Mouse (Mus musculus): ENCODE measurements around the gene H60b. TPM values are rescaled to one million over a fixed set of nuclear protein-coding genes. Genes with fewer than 3 reads are reported as not detected.
"Not testable (repeated sequence)": the region's sequence is repeated elsewhere in the genome, so short reads cannot be mapped to it uniquely, and the experiment has no call there.

Gene H60b
- polyA plus RNA-seq, 1 experiment from 2014 or later = 0.36 TPM

DNA sequence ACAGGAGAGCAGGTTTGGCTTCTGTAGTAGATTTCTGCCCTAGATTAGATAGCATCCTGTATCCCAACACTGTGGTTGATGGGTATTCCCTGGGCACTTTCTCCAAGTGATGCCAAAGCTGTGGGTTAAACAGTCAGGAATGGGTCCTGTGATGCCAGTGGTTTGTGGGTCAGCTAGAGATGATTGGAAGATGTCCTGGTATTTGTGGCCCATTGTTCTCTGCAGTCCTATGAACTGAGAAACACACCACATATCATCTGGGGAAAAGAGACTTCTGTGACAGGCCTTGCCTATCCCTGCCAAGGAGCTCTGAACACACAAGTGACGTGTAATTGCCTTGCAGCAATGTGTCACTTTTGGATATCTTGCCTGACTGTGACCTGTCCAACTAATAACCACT lies 8.7 kb downstream of the H60b start:
- not testable (repeated sequence) for H3K27me3 ChIP-seq (ENCODE audit: control insufficient read depth, insufficient read depth, low read length); H3K4me2 ChIP-seq (replicated peaks; ENCODE audit: low read depth); H3K4me3 ChIP-seq (ENCODE audit: low read depth, low read length); DNase-seq (ENCODE audit: low spot score); H3K9me3 ChIP-seq (ENCODE audit: control insufficient read depth, low read length); H3K27ac ChIP-seq (replicated peaks); ATAC-seq (ENCODE audit: low FRiP score, low TSS enrichment); H3K36me3 ChIP-seq (ENCODE audit: control insufficient read depth, insufficient read depth, low read length); H3K4me1 ChIP-seq (replicated peaks; ENCODE audit: control insufficient read depth, insufficient read depth); H3K9ac ChIP-seq (ENCODE audit: low read length)
- 70% methylated on average over 1 of the region's 1 CpGs for WGBS

DNA sequence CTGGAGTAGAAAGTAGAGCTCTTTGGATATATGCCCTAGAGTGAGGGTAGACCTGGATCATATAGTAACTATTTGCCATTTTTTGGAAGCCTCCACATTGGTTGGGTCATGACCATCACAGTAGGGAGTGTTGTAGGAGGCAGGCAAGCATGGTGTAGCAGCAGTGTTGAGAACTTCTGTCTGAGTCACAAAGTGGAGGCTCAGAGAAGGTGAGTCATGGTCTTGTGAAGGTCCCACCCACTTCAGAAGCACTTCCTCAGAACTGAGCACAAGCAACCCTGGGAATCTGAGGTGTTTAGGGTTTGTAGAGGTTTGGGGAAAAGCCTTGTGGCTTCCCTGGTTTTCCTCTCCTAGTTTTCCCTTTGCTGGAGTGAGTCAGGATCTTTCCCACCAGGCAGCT lies 10.7 kb downstream of the H60b start:
- H3K4me1 ChIP-seq (replicated peaks; ENCODE audit: control insufficient read depth, insufficient read depth); H3K9ac ChIP-seq (ENCODE audit: low read length); H3K4me3 ChIP-seq (ENCODE audit: low read depth, low read length); DNase-seq (ENCODE audit: low spot score); H3K27me3 ChIP-seq (ENCODE audit: control insufficient read depth, insufficient read depth, low read length); H3K9me3 ChIP-seq (ENCODE audit: control insufficient read depth, low read length); H3K27ac ChIP-seq (replicated peaks); H3K4me2 ChIP-seq (replicated peaks; ENCODE audit: low read depth); H3K36me3 ChIP-seq (ENCODE audit: control insufficient read depth, insufficient read depth, low read length): not testable (repeated sequence)
- peak; percentile 52 for ATAC-seq (ENCODE audit: low FRiP score, low TSS enrichment)

DNA sequence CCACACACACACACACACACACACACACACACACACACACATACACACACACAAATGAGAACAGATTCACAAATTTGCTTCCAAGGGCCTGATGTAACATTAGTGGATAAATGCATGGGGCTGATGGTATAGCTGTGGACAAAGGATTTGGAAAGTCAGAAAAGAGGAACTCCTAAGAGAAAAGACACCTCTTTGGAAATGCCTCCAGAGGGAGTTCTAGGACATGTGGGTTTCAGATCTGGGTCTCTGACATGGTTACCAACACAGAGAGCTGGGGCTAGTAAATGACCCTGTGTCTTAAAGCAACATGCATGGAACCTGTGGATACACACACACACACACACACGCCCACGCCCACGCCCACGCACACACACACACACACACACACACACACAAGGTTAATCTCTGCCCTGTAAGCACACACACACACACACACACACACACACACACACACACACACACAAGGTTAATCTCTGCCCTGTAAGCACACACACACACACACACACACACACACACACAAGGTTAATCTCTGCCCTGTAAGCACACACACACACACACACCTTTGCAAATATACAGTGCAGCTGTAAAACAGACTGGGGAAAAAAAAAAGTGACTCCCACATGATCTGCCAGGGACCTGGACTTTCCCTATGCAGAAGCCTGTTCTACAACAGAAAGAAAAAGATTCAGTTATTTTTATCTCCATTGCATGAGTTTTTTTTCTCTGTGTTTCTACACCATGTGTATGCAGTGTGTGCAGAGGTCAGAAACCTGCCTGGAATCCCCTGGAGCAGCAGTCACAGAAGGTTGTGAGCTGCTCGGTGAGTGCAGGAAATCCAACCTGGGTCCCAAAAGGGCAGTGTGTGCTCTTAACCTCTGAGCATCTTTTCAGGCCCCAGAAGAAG lies 14.3 kb downstream of the H60b start:
- H3K27me3 ChIP-seq (ENCODE audit: control insufficient read depth, insufficient read depth, low read length); H3K36me3 ChIP-seq (ENCODE audit: control insufficient read depth, insufficient read depth, low read length); H3K9me3 ChIP-seq (ENCODE audit: control insufficient read depth, low read length); H3K4me1 ChIP-seq (replicated peaks; ENCODE audit: control insufficient read depth, insufficient read depth); H3K9ac ChIP-seq (ENCODE audit: low read length); H3K27ac ChIP-seq (replicated peaks); H3K4me3 ChIP-seq (ENCODE audit: low read depth, low read length); DNase-seq (ENCODE audit: low spot score): not testable (repeated sequence)
- H3K4me2 ChIP-seq (replicated peaks; ENCODE audit: low read depth) = 0 out of 2 replicates have a peak overlapping the region, but pooled peaks have one; percentile 14
- ATAC-seq (ENCODE audit: low FRiP score, low TSS enrichment) = peak; percentile 76
- WGBS = 47% methylated on average over 4 of the region's 5 CpGs

DNA sequence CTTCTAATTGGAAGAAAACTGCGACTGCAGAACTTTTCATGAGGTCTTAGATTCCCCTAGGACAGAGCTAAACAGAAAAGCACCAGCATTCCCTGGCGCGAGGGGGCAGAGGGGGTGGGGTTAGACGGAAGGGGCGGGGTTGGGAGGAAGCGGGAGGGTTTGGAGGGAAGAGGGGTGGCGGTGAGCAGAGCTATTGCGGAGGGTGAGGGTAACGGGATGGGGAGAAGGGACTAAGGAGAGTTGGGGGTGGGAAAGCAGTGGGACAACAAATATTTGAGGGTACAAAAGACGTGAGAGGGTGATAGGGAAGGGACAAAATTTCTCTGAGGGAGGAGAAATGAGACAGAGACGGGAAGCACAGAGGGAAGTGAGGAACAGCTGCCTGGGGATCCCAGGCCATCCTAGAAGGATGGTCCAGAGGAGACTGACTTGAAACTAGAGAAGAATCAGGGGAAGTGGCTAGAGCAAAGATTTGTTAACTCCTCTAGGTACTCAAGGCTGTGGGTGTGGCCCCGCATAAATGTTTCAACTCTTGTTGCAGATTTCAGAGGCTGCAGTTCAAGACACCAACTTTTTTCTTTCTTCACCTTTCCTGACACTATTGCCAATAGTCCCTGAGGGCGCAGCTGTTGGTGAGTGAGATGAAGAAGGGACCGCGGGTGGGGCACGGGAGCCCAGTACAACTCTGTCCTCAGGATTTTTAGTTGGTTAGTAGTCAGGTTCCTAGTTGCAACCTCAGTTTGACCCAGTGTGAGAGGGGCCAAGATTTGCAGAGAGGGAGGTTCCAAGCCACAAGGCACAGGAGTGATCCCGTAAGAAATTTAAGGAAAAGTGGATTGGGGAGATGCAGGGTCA lies 15.2 kb downstream of the H60b start:
- H3K4me1 ChIP-seq (replicated peaks; ENCODE audit: control insufficient read depth, insufficient read depth); H3K27me3 ChIP-seq (ENCODE audit: control insufficient read depth, insufficient read depth, low read length); H3K36me3 ChIP-seq (ENCODE audit: control insufficient read depth, insufficient read depth, low read length); H3K9me3 ChIP-seq (ENCODE audit: control insufficient read depth, low read length); H3K4me3 ChIP-seq (ENCODE audit: low read depth, low read length); H3K9ac ChIP-seq (ENCODE audit: low read length); H3K27ac ChIP-seq (replicated peaks): not testable (repeated sequence)
- 0 out of 2 replicates have a peak overlapping the region, but pooled peaks have one; percentile 14 for H3K4me2 ChIP-seq (replicated peaks; ENCODE audit: low read depth)
- ATAC-seq (ENCODE audit: low FRiP score, low TSS enrichment) = peak; percentile 56; the same call in 1 of the 2 replicates
- DNase-seq (ENCODE audit: low spot score) = peak; percentile 13
- WGBS = 19% methylated on average over 11 of the region's 17 CpGs

DNA sequence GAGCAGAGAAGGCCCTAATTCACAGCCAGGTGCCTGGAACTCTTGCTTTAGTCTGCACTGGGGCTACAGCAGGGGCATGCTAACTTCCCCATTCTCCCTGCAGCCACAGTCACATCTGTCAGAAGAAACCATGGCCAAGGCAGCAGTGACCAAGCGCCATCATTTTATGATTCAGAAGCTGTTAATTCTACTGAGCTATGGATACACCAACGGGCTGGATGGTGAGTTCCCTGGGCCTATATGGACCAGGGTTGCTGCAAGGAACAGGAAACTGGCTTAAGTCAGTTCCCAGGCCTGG lies 15.8 kb downstream of the H60b start:
- not testable (repeated sequence) for H3K4me2 ChIP-seq (replicated peaks; ENCODE audit: low read depth); ATAC-seq (ENCODE audit: low FRiP score, low TSS enrichment); DNase-seq (ENCODE audit: low spot score); H3K27ac ChIP-seq (replicated peaks); H3K36me3 ChIP-seq (ENCODE audit: control insufficient read depth, insufficient read depth, low read length); H3K4me1 ChIP-seq (replicated peaks; ENCODE audit: control insufficient read depth, insufficient read depth); H3K27me3 ChIP-seq (ENCODE audit: control insufficient read depth, insufficient read depth, low read length); H3K9me3 ChIP-seq (ENCODE audit: control insufficient read depth, low read length); H3K9ac ChIP-seq (ENCODE audit: low read length); H3K4me3 ChIP-seq (ENCODE audit: low read depth, low read length)
- WGBS = 85% methylated on average over 2 of the region's 2 CpGs

DNA sequence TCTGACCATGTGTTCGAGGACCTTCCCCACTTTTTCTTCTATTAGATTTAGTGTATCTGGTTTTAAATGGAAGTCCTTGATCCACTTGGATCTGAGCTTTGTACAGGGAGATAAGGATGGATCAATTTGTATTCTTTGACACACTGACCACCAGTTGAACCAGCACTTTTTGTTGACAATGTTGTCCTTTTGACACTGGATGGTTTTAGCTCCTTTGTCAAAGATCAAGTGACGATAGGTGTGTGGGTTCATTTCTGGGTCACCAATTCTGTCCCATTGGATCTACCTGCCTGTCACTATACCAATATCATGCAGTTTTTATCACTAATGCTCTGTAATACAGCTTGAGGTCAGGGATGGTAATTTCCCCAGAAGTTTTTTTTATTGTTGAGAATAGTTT lies 18.1 kb downstream of the H60b start:
- 61% methylated on average over 2 of the region's 2 CpGs for WGBS
- H3K4me2 ChIP-seq (replicated peaks; ENCODE audit: low read depth); H3K27ac ChIP-seq (replicated peaks); H3K36me3 ChIP-seq (ENCODE audit: control insufficient read depth, insufficient read depth, low read length); H3K4me3 ChIP-seq (ENCODE audit: low read depth, low read length); ATAC-seq (ENCODE audit: low FRiP score, low TSS enrichment); H3K27me3 ChIP-seq (ENCODE audit: control insufficient read depth, insufficient read depth, low read length); H3K4me1 ChIP-seq (replicated peaks; ENCODE audit: control insufficient read depth, insufficient read depth); DNase-seq (ENCODE audit: low spot score); H3K9me3 ChIP-seq (ENCODE audit: control insufficient read depth, low read length); H3K9ac ChIP-seq (ENCODE audit: low read length): not testable (repeated sequence)

DNA sequence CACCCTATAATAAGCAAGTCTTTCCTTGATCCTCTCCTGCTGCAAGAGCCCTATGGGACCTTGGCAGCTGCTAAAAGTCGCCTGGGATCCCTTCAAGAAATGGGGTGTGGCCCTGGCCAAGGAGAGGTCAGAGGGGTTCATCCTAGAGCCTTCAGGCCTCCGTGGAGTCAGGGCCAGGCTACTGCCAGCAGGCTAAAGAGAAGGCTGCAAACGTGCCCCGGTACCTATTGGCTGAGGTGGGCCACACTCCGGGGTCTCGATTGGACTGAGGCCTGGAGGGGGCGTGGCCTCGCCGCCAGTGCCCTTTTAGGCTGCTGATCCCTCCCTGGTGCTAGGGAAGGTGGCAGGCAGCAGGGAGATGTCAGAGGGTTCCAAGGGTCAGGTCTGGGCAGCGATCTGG lies 32.6 kb downstream of the H60b start:
- not testable (repeated sequence) for H3K9me3 ChIP-seq (ENCODE audit: control insufficient read depth, low read length); H3K27ac ChIP-seq (replicated peaks); DNase-seq (ENCODE audit: low spot score); H3K4me1 ChIP-seq (replicated peaks; ENCODE audit: control insufficient read depth, insufficient read depth); H3K9ac ChIP-seq (ENCODE audit: low read length); H3K4me3 ChIP-seq (ENCODE audit: low read depth, low read length); H3K4me2 ChIP-seq (replicated peaks; ENCODE audit: low read depth); H3K36me3 ChIP-seq (ENCODE audit: control insufficient read depth, insufficient read depth, low read length); H3K27me3 ChIP-seq (ENCODE audit: control insufficient read depth, insufficient read depth, low read length); ATAC-seq (ENCODE audit: low FRiP score, low TSS enrichment)
- 0% methylated on average over 6 of the region's 10 CpGs for WGBS

DNA sequence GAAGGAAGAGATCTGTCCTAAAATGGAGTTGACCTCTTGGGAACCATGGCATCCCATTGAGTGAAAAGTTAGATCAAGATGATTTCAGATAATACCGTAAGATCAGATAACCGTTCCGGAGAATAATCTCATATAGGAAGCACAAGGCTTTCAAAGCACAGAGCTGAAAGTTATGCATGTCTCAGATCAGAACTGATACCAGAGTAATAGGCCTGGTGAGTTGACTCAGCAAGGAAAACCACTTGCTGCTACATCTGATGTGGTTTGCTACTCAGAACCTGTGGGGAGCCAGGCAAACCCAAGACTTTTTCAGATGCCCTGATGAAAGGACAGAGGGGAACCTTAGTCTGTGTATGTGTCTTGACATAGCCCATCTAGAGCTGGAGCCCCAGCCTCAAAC lies 43.0 kb downstream of the H60b start:
- WGBS = no CpG with 5 or more reads among the region's 3 CpGs
- not testable (repeated sequence) for DNase-seq (ENCODE audit: low spot score); H3K9me3 ChIP-seq (ENCODE audit: control insufficient read depth, low read length); H3K36me3 ChIP-seq (ENCODE audit: control insufficient read depth, insufficient read depth, low read length); H3K27ac ChIP-seq (replicated peaks); H3K9ac ChIP-seq (ENCODE audit: low read length); H3K4me3 ChIP-seq (ENCODE audit: low read depth, low read length); H3K4me2 ChIP-seq (replicated peaks; ENCODE audit: low read depth); H3K27me3 ChIP-seq (ENCODE audit: control insufficient read depth, insufficient read depth, low read length); H3K4me1 ChIP-seq (replicated peaks; ENCODE audit: control insufficient read depth, insufficient read depth); ATAC-seq (ENCODE audit: low FRiP score, low TSS enrichment)
